In the genomic region with DNA sequence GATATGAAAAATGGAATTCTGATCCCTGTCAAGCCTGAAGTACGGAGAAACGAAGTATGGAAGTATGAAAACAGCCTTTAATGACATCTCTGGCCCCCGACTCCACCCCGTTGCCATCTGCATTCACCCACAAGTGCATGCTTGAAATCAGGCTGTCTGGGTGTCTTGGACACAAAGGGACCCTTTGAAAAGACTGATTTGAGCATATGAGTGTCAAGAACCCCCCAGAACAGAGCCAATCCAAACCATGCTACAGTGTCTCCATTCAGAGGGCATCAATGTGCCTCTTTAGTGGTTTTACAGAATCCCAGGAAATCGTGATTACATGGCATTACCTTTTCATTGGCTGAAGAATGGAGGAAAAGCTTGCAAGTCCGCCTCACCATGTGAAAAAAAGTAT, we compare ENCODE assay signal across 23 mouse cellular contexts.
"Had no signal": no experiment of that assay in that cellular context is flagged by ENCODE, and none has a peak within 500 bp of the region (broad histone marks: within the 10 kb centered on the region; RNA-seq: fewer than 3 reads in every experiment).

No protein-coding gene starts in this region.

- H3K4me2 ChIP-seq: heart, embryonic 12.5 days; hindbrain, embryonic 13.5 days; hindbrain, embryonic 15.5 days; limb, embryonic 12.5 days; liver, embryonic 11.5 days; liver, embryonic 13.5 days had no signal

- H3K27me3 ChIP-seq: hindbrain, embryonic 15.5 days had no signal

- H3K27ac ChIP-seq: gastrocnemius, adult 2 months; heart, adult 2 months; hindbrain, embryonic 13.5 days; hindbrain, embryonic 15.5 days; layer of hippocampus, adult 2 months; left cerebral cortex, adult 2 months; limb, embryonic 10.5 days; limb, embryonic 12.5 days; liver, embryonic 13.5 days had no signal

- H3K36me3 ChIP-seq: heart, embryonic 12.5 days; hindbrain, embryonic 13.5 days; hindbrain, embryonic 15.5 days; limb, embryonic 10.5 days; limb, embryonic 12.5 days; liver, embryonic 13.5 days had no signal

- DNase-seq: gastrocnemius, adult 2 months; gastrocnemius, postnatal 10 days; gastrocnemius, postnatal 25 days; heart, adult 2 months; heart, postnatal 10 days; heart, postnatal 4 days; kidney, adult 18-20 months; kidney, adult 8-10 months; kidney, postnatal 10 days; kidney, postnatal 25 days; kidney, postnatal 4 days; liver; liver, embryonic 13.5 days had no signal

- H3K9ac ChIP-seq: heart, embryonic 12.5 days; hindbrain, embryonic 13.5 days; hindbrain, embryonic 15.5 days; limb, embryonic 12.5 days; liver, embryonic 13.5 days had no signal

- H3K4me1 ChIP-seq: heart, embryonic 12.5 days; hindbrain, embryonic 13.5 days; hindbrain, embryonic 15.5 days; limb, embryonic 10.5 days; limb, embryonic 12.5 days; liver, embryonic 13.5 days had no signal

- ATAC-seq: inflammation-experienced regulatory T-cells, adult 6 months; intestine, postnatal 0 days had no signal

- H3K9me3 ChIP-seq: heart, embryonic 12.5 days; hindbrain, embryonic 13.5 days; hindbrain, embryonic 15.5 days; limb, embryonic 10.5 days; limb, embryonic 12.5 days; liver, embryonic 13.5 days had no signal

- H3K4me3 ChIP-seq: gastrocnemius, adult 2 months; heart, adult 2 months; heart, embryonic 12.5 days; hindbrain, embryonic 13.5 days; hindbrain, embryonic 15.5 days; layer of hippocampus, adult 2 months; left cerebral cortex, adult 2 months; limb, embryonic 10.5 days; limb, embryonic 12.5 days; liver, embryonic 13.5 days had no signal
